Mouse (Mus musculus): ENCODE data around the gene Chrm5.
"Not testable (repeated sequence)": the region's sequence is repeated elsewhere in the genome, so short reads cannot be mapped to it uniquely, and the experiment has no call there.

Chrm5 gene

GRCm38 (mm10) chr2:112482533-112483333 is 2.2 kb upstream of the Chrm5 start:
- DNase-seq (ENCODE audit: low read depth, low spot score): no peak

GRCm38 (mm10) chr2:112481564-112481963 is 995 bp upstream of the Chrm5 start:
- DNase-seq (ENCODE audit: low read depth, low spot score): peak; percentile 62

- DNase-seq (ENCODE audit: low read depth, low spot score): no peak
Measured at GRCm38 (mm10) chr2:112476554-112476953, 4.0 kb downstream of the Chrm5 start.

- no peak for DNase-seq (ENCODE audit: low read depth, low spot score)
Measured at GRCm38 (mm10) chr2:112474997-112475724, 5.4 kb downstream of the Chrm5 start.

GRCm38 (mm10) chr2:112472076-112472475 is 8.5 kb downstream of the Chrm5 start:
- DNase-seq (ENCODE audit: low read depth, low spot score): no peak

GRCm38 (mm10) chr2:112470961-112471381 is 9.6 kb downstream of the Chrm5 start:
- no peak for DNase-seq (ENCODE audit: low read depth, low spot score)

- DNase-seq (ENCODE audit: low read depth, low spot score): no peak
Measured at GRCm38 (mm10) chr2:112469542-112469941, 11.0 kb downstream of the Chrm5 start.

- no peak for DNase-seq (ENCODE audit: low read depth, low spot score)
Measured at GRCm38 (mm10) chr2:112460557-112460956, 20.0 kb downstream of the Chrm5 start.

GRCm38 (mm10) chr2:112454862-112455564 is 25.6 kb downstream of the Chrm5 start, which contains the start of gene Emc7:
TSS of gene Emc7 (plus strand) at chr2:112454997.
- peak; percentile 97 for DNase-seq (ENCODE audit: low read depth, low spot score)

GRCm38 (mm10) chr2:112454125-112454861 is 26.3 kb downstream of the Chrm5 start:
- no peak for DNase-seq (ENCODE audit: low read depth, low spot score)

- DNase-seq (ENCODE audit: low read depth, low spot score): not testable (repeated sequence)
Measured at GRCm38 (mm10) chr2:112452513-112452912, 28.1 kb downstream of the Chrm5 start.

GRCm38 (mm10) chr2:112449597-112450296 is 30.8 kb downstream of the Chrm5 start:
- peak; percentile 18 for DNase-seq (ENCODE audit: low read depth, low spot score)

- DNase-seq (ENCODE audit: low read depth, low spot score): peak; percentile 7
Measured at GRCm38 (mm10) chr2:112448510-112449059, 32.0 kb downstream of the Chrm5 start.

- not testable (repeated sequence) for DNase-seq (ENCODE audit: low read depth, low spot score)
Measured at GRCm38 (mm10) chr2:112448046-112448445, 32.5 kb downstream of the Chrm5 start.

GRCm38 (mm10) chr2:112445511-112445910 is 35.1 kb downstream of the Chrm5 start:
- no peak for DNase-seq (ENCODE audit: low read depth, low spot score)

GRCm38 (mm10) chr2:112443491-112443890 is 37.1 kb downstream of the Chrm5 start:
- no peak for DNase-seq (ENCODE audit: low read depth, low spot score)

- DNase-seq (ENCODE audit: low read depth, low spot score): no peak
Measured at GRCm38 (mm10) chr2:112437589-112437988, 43.0 kb downstream of the Chrm5 start.

- DNase-seq (ENCODE audit: low read depth, low spot score): no peak
Measured at GRCm38 (mm10) chr2:112436292-112436691, 44.3 kb downstream of the Chrm5 start.

- peak; percentile 10 for DNase-seq (ENCODE audit: low read depth, low spot score)
Measured at GRCm38 (mm10) chr2:112433359-112433758, 47.2 kb downstream of the Chrm5 start.

GRCm38 (mm10) chr2:112432523-112432922 is 48.0 kb downstream of the Chrm5 start:
- no peak for DNase-seq (ENCODE audit: low read depth, low spot score)
